In genomic region chr3:79591793-79592471, GRCm38 (mm10) we compare ENCODE assay signal across 8 mouse cellular contexts. TPM values are rescaled to one million over a fixed set of nuclear protein-coding genes. Genes with fewer than 3 reads are reported as not detected.
DNase-seq lines count a peak whose midpoint lies in the region; ATAC-seq and TF ChIP-seq lines count a peak whose summit lies in the region.

No protein-coding gene starts in this region.

- no peak for DNase-seq in left cerebral cortex, adult 2 months (ENCODE audit: extremely low spot score in 1 of 2, low spot score in 2 of 2)
- no peak for DNase-seq in left cerebral cortex, adult 18-20 months (ENCODE audit: low spot score in 2 of 2)
- peak; percentile 7 for DNase-seq in embryonic facial prominence, embryonic 10.5 days (ENCODE audit: low spot score)
- DNase-seq in intestine, embryonic 14.5 days (ENCODE audit: low spot score), result no peak
- DNase-seq in urinary bladder, adult 18-20 months (ENCODE audit: low spot score in 2 of 2), result no peak
- no peak for DNase-seq in adrenal gland, adult 2 months
- no peak for DNase-seq in kidney, adult 8-10 months

- H3K4me3 ChIP-seq in left cerebral cortex, adult 2 months, result peak overlapping the region; percentile 69
- H3K4me3 ChIP-seq in embryonic facial prominence, embryonic 10.5 days, result peak overlapping the region; percentile 94
- H3K4me3 ChIP-seq in intestine, embryonic 14.5 days (ENCODE audit: low read depth, low read length), result peak overlapping the region; percentile 92
- H3K4me3 ChIP-seq in neural tube, embryonic 14.5 days (ENCODE audit: low read depth, low read length), result peak overlapping the region; percentile 83

- H3K4me1 ChIP-seq in embryonic facial prominence, embryonic 10.5 days, result peaks cover 11% of the 10 kb centered on the region
- peaks cover 10% of the 10 kb centered on the region; the same call in 1 of the 2 replicates for H3K4me1 ChIP-seq in intestine, embryonic 14.5 days (replicated peaks; ENCODE audit: control insufficient read depth, insufficient read depth, low read length)
- H3K4me1 ChIP-seq in neural tube, embryonic 14.5 days (ENCODE audit: control insufficient read depth, insufficient read depth, low read length), result peaks cover 5% of the 10 kb centered on the region; the same call in 1 of the 2 replicates

- no peak for TF ChIP-seq CTCF in left cerebral cortex, adult 2 months (IDR thresholded peaks at IDR 0.05)

- H3K27ac ChIP-seq in left cerebral cortex, adult 2 months, result peak overlapping the region; percentile 79
- peak overlapping the region; percentile 96 for H3K27ac ChIP-seq in embryonic facial prominence, embryonic 10.5 days (replicated peaks)
- peak overlapping the region; percentile 85 for H3K27ac ChIP-seq in intestine, embryonic 14.5 days (ENCODE audit: low read depth)
- peak overlapping the region; percentile 58; the same call in 1 of the 2 replicates for H3K27ac ChIP-seq in neural tube, embryonic 14.5 days (ENCODE audit: low read depth, low read length)

- intact Hi-C loops in left cerebral cortex, adult 2 months (cut with DNase I), result loop anchor here (5.0 to 10.0 kb wide), 2 partner anchors 305 to 497 kb away; partner anchors contain the start of gene Rapgef2

- no peaks in the 10 kb centered on the region for H3K9me3 ChIP-seq in embryonic facial prominence, embryonic 10.5 days
- H3K9me3 ChIP-seq in intestine, embryonic 14.5 days (ENCODE audit: control insufficient read depth, low read length), result no peaks in the 10 kb centered on the region
- H3K9me3 ChIP-seq in neural tube, embryonic 14.5 days (ENCODE audit: control insufficient read depth, low read length), result no peaks in the 10 kb centered on the region

- ATAC-seq in intestine, embryonic 14.5 days (replicated peaks; ENCODE audit: low FRiP score, low TSS enrichment, low read depth), result no peak
- ATAC-seq in neural tube, embryonic 14.5 days (ENCODE audit: low read depth), result peak; percentile 18; the same call in 1 of the 2 replicates

- H3K9ac ChIP-seq in intestine, embryonic 14.5 days (ENCODE audit: low read length), result peak overlapping the region; percentile 94
- H3K9ac ChIP-seq in neural tube, embryonic 14.5 days (replicated peaks; ENCODE audit: low read depth, low read length), result peak overlapping the region; percentile 72

- peak overlapping the region; percentile 86 for H3K4me2 ChIP-seq in intestine, embryonic 14.5 days (ENCODE audit: low read length)
- peak overlapping the region; percentile 91 for H3K4me2 ChIP-seq in neural tube, embryonic 14.5 days (ENCODE audit: low read depth, low read length)

- peaks cover 39% of the 10 kb centered on the region for H3K36me3 ChIP-seq in embryonic facial prominence, embryonic 10.5 days (replicated peaks)
- peaks cover 36% of the 10 kb centered on the region for H3K36me3 ChIP-seq in intestine, embryonic 14.5 days (ENCODE audit: control insufficient read depth, insufficient read depth, low read length)
- H3K36me3 ChIP-seq in neural tube, embryonic 14.5 days (ENCODE audit: control insufficient read depth, insufficient read depth, low read length), result peaks cover 26% of the 10 kb centered on the region

- 6% methylated on average over 15 of the region's 15 CpGs for WGBS in embryonic facial prominence, embryonic 10.5 days
- WGBS in intestine, embryonic 14.5 days, result 4% methylated on average over 15 of the region's 15 CpGs
- 5% methylated on average over 15 of the region's 15 CpGs for WGBS in neural tube, embryonic 14.5 days

- no peaks in the 10 kb centered on the region for H3K27me3 ChIP-seq in embryonic facial prominence, embryonic 10.5 days (replicated peaks; ENCODE audit: low read depth, poor library complexity, severe bottlenecking)
- no peaks in the 10 kb centered on the region for H3K27me3 ChIP-seq in intestine, embryonic 14.5 days (replicated peaks; ENCODE audit: control insufficient read depth, insufficient read depth, low read length)
- no peaks in the 10 kb centered on the region for H3K27me3 ChIP-seq in neural tube, embryonic 14.5 days (ENCODE audit: control insufficient read depth, insufficient read depth, low read length)

RNA-seq across cellular contexts. Expression of gene Ppid, which starts 0.8 kb away (rescaled TPM):
- 10 to 100 TPM; 67.2 to 73.7 TPM for total RNA-seq in left cerebral cortex, adult 2 months (2021)
- 10 to 100 TPM; 68.9 to 69.1 TPM for total RNA-seq in left cerebral cortex, adult 18-20 months (2021)
- 228 and 238 TPM in 2 replicates for polyA plus RNA-seq in embryonic facial prominence, embryonic 10.5 days (2016; fragmentation: Nextera tagmentation; extraction: Ambion mirVana)
- polyA plus RNA-seq in intestine, embryonic 14.5 days (2014; fragmentation: Nextera tagmentation; extraction: Ambion mirVana), result 162 and 179 TPM in 2 replicates
- polyA plus RNA-seq in neural tube, embryonic 14.5 days (2014; fragmentation: Nextera tagmentation; extraction: Ambion mirVana), result 157 and 164 TPM in 2 replicates
- 10 to 100 TPM; 51.4 to 53.4 TPM for total RNA-seq in adrenal gland, adult 2 months (2021)
- polyA plus RNA-seq in adrenal gland, adult 2 months (2012; rRNA removed), result 3.7 and 4.8 TPM in 2 replicates

RNA-seq across cellular contexts. Expression of gene Fnip2, which starts 24.3 kb away (rescaled TPM):
- total RNA-seq in left cerebral cortex, adult 2 months (2021), result 10 to 100 TPM; 17.7 to 20.2 TPM
- 10 to 100 TPM; 18.2 to 18.5 TPM for total RNA-seq in left cerebral cortex, adult 18-20 months (2021)
- polyA plus RNA-seq in embryonic facial prominence, embryonic 10.5 days (2016; fragmentation: Nextera tagmentation; extraction: Ambion mirVana), result 5.1 and 5.4 TPM in 2 replicates
- polyA plus RNA-seq in intestine, embryonic 14.5 days (2014; fragmentation: Nextera tagmentation; extraction: Ambion mirVana), result 4.0 and 5.9 TPM in 2 replicates
- polyA plus RNA-seq in neural tube, embryonic 14.5 days (2014; fragmentation: Nextera tagmentation; extraction: Ambion mirVana), result 8.9 and 10.8 TPM in 2 replicates
- 1 to 10 TPM; 7.4 to 8.5 TPM for total RNA-seq in adrenal gland, adult 2 months (2021)
- polyA plus RNA-seq in adrenal gland, adult 2 months (2012; rRNA removed), result 1.2 and 1.9 TPM in 2 replicates

RNA-seq across cellular contexts. Expression of gene 4930579G24Rik, which starts 36.9 kb away (rescaled TPM):
- total RNA-seq in left cerebral cortex, adult 2 months (2021), result 1 to 10 TPM in 1 of 2 experiments, under 1 TPM in 1; 0.87 to 1.3 TPM
- 1 to 10 TPM; 1.2 to 1.5 TPM for total RNA-seq in left cerebral cortex, adult 18-20 months (2021)
- 33.0 and 34.4 TPM in 2 replicates for polyA plus RNA-seq in embryonic facial prominence, embryonic 10.5 days (2016; fragmentation: Nextera tagmentation; extraction: Ambion mirVana)
- polyA plus RNA-seq in intestine, embryonic 14.5 days (2014; fragmentation: Nextera tagmentation; extraction: Ambion mirVana), result 25.6 and 27.3 TPM in 2 replicates
- 5.6 and 7.1 TPM in 2 replicates for polyA plus RNA-seq in neural tube, embryonic 14.5 days (2014; fragmentation: Nextera tagmentation; extraction: Ambion mirVana)
- total RNA-seq in adrenal gland, adult 2 months (2021), result 1 to 10 TPM; 1.0 to 2.2 TPM
- 1.1 and 1.2 TPM in 2 replicates for polyA plus RNA-seq in adrenal gland, adult 2 months (2012; rRNA removed)

RNA-seq across cellular contexts. Expression of gene Etfdh, which starts 37.4 kb away (rescaled TPM):
- total RNA-seq in left cerebral cortex, adult 2 months (2021), result 10 to 100 TPM; 26.1 to 26.7 TPM
- total RNA-seq in left cerebral cortex, adult 18-20 months (2021), result 10 to 100 TPM; 22.2 to 24.7 TPM
- 45.3 and 48.4 TPM in 2 replicates for polyA plus RNA-seq in embryonic facial prominence, embryonic 10.5 days (2016; fragmentation: Nextera tagmentation; extraction: Ambion mirVana)
- polyA plus RNA-seq in intestine, embryonic 14.5 days (2014; fragmentation: Nextera tagmentation; extraction: Ambion mirVana), result 60.8 and 64.8 TPM in 2 replicates
- polyA plus RNA-seq in neural tube, embryonic 14.5 days (2014; fragmentation: Nextera tagmentation; extraction: Ambion mirVana), result 40.8 and 50.6 TPM in 2 replicates
- total RNA-seq in adrenal gland, adult 2 months (2021), result 100 to 1,000 TPM; 210 to 240 TPM
- 549 and 654 TPM in 2 replicates for polyA plus RNA-seq in adrenal gland, adult 2 months (2012; rRNA removed)

Comparison
In these comparisons a context has a peak if more than half of its experiments do, and no peak if none do; other contexts are left out.
1. RNA of gene Ppid, which starts 0.8 kb away (polyA plus RNA-seq): 228 to 238 TPM in embryonic facial prominence, embryonic 10.5 days, 157 to 164 TPM in neural tube, embryonic 14.5 days and 162 to 179 TPM in intestine, embryonic 14.5 days; 3.7 to 4.8 TPM in adrenal gland, adult 2 months; every median in the first group is over 10 times any median in the second.
2. Peak in every context shown above with its lines, with median percentiles within 50 percentile points of each other: H3K27ac ChIP-seq and H3K4me3 ChIP-seq.